Mouse (Mus musculus) midbrain, embryonic 16.5 days (tissue): ENCODE results near the gene Hyal1. TPM values are rescaled to one million over a fixed set of nuclear protein-coding genes. Genes with fewer than 3 reads are reported as not detected.

ENCODE experiments used
- ATAC-seq: fragments of 200-750 bp; cut with Nextera tagmentation; 2 replicates; pipeline ENCODE4 v1.8.0; 2017; ENCODE audit warnings: moderate TSS enrichment
- H3K27ac ChIP-seq: fragments of 300-500 bp; sonication (generic); 2 replicates; pipeline ENCODE4 v1.5.1; 2014; ENCODE audit warnings: mild to moderate bottlenecking, low read length, mixed read lengths
- H3K27me3 ChIP-seq: fragments of 300-500 bp; sonication (generic); 2 replicates; pipeline ENCODE4 v1.6.1; 2014; ENCODE audit warnings: low read depth, low read length, mixed read lengths; ENCODE audit not compliant: control insufficient read depth, insufficient read depth
- H3K36me3 ChIP-seq: fragments of 300-500 bp; sonication (generic); 2 replicates; pipeline ENCODE4 v1.6.1; 2014; ENCODE audit warnings: mild to moderate bottlenecking, low read length, moderate library complexity, mixed read lengths; ENCODE audit not compliant: control insufficient read depth, insufficient read depth
- H3K4me1 ChIP-seq: fragments of 300-500 bp; sonication (generic); 2 replicates; pipeline ENCODE4 v1.6.1; 2014; ENCODE audit warnings: mild to moderate bottlenecking, low read length, mixed read lengths; ENCODE audit not compliant: control insufficient read depth, insufficient read depth
- H3K4me2 ChIP-seq: fragments of 300-500 bp; sonication (generic); 2 replicates; pipeline ENCODE4 v1.6.1; 2014; ENCODE audit warnings: mild to moderate bottlenecking, low read length, mixed read lengths
- H3K4me3 ChIP-seq: fragments of 300-500 bp; sonication (generic); 2 replicates; pipeline ENCODE4 v1.5.1; 2014; ENCODE audit warnings: low read depth, mild to moderate bottlenecking, low read length, moderate library complexity, mixed read lengths
- H3K9ac ChIP-seq: fragments of 300-500 bp; sonication (generic); 2 replicates; pipeline ENCODE4 v1.6.1; 2014; ENCODE audit warnings: low read depth, low read length, mixed read lengths
- H3K9me3 ChIP-seq: fragments of 300-500 bp; sonication (generic); replicated peaks from 2 replicates; pipeline ENCODE4 v1.6.1; 2014; ENCODE audit warnings: mild to moderate bottlenecking, low read length, mixed read lengths; ENCODE audit not compliant: control insufficient read depth, poor library complexity, severe bottlenecking
- WGBS: fragments of 180-500 bp; shearing (Covaris S2); extraction: QIAGEN DNeasy Blood & Tissue Kit; methylation state at CpG from one replicate; pipeline ENCODE4 v1.1.7; 2014; 5-methylcytosine and 5-hydroxymethylcytosine counted together
- polyA plus RNA-seq: library from polyadenylated mRNA; unstranded; fragments of >200 nt; fragmentation: Nextera tagmentation; extraction: Ambion mirVana; gene quantifications from 2 replicates; pipeline ENCODE4 v1.2.1, GENCODE M21; 2015

Gene Hyal1
- polyA plus RNA-seq, 1 experiment from 2014 or later, result 7.2 TPM

GRCm38 (mm10) chr9:107575579-107576356 lies 959 bp upstream of the Hyal1 start:
- peaks cover 14% of the 10 kb centered on the region; the same call in 1 of the 2 replicates for H3K36me3 ChIP-seq
- WGBS, result 92% methylated on average over 14 of the region's 14 CpGs
- H3K27ac ChIP-seq, result no peak overlapping the region
- H3K4me1 ChIP-seq, result peaks cover 18% of the 10 kb centered on the region
- H3K4me2 ChIP-seq, result no peak overlapping the region
- ATAC-seq, result no peak
- no peaks in the 10 kb centered on the region for H3K9me3 ChIP-seq
- H3K4me3 ChIP-seq, result no peak overlapping the region
- no peaks in the 10 kb centered on the region for H3K27me3 ChIP-seq
- no peak overlapping the region for H3K9ac ChIP-seq

- ATAC-seq, result no peak
Measured at GRCm38 (mm10) chr9:107577871-107578270, 1.1 kb downstream of the Hyal1 start.

GRCm38 (mm10) chr9:107578587-107578986 lies 1.9 kb downstream of the Hyal1 start, which contains the start of gene Naa80:
Gene Naa80, plus strand, starts transcription at chr9:107578887.
- Histone ChIP-seq H3K4me2 (no peak within 1 kb of the TSS), H3K27ac (no peak within 1 kb of the TSS), H3K9ac (no peak within 1 kb of the TSS), H3K36me3 (peaks cover 8% of the 10 kb centered on the region; the same call in 1 of the 2 replicates), H3K9me3 (no peaks in the 10 kb centered on the region), H3K4me3 (no peak within 1 kb of the TSS), H3K27me3 (no peaks in the 10 kb centered on the region), H3K4me1 (peaks cover 18% of the 10 kb centered on the region)
- WGBS, result 83% methylated on average over 3 of the region's 3 CpGs
- no peak for ATAC-seq

More at GRCm38 (mm10) chr9:107577871-107578270, 1.1 kb downstream of the Hyal1 start:
- Histone ChIP-seq H3K27me3 (no peaks in the 10 kb centered on the region), H3K4me3 (no peak overlapping the region), H3K4me2 (no peak overlapping the region), H3K9ac (no peak overlapping the region), H3K4me1 (peaks cover 18% of the 10 kb centered on the region), H3K36me3 (peaks cover 6% of the 10 kb centered on the region; the same call in 1 of the 2 replicates), H3K27ac (no peak overlapping the region), H3K9me3 (no peaks in the 10 kb centered on the region)
- 94% methylated on average over 10 of the region's 10 CpGs for WGBS

- ATAC-seq, result no peak
- H3K27ac ChIP-seq, result no peak overlapping the region
- H3K9ac ChIP-seq, result no peak overlapping the region
- H3K9me3 ChIP-seq, result no peaks in the 10 kb centered on the region
- H3K27me3 ChIP-seq, result no peaks in the 10 kb centered on the region
- H3K4me1 ChIP-seq, result peaks cover 18% of the 10 kb centered on the region
- no peak overlapping the region for H3K4me2 ChIP-seq
- H3K36me3 ChIP-seq, result 0 out of 2 replicates have a peak, but pooled peaks cover 6% of the 10 kb centered on the region
- H3K4me3 ChIP-seq, result no peak overlapping the region
- WGBS, result 96% methylated on average over 14 of the region's 14 CpGs
Measured at GRCm38 (mm10) chr9:107579023-107579900, 2.5 kb downstream of the Hyal1 start.

GRCm38 (mm10) chr9:107580501-107581317 lies 4.0 kb downstream of the Hyal1 start, which contains the start of gene Hyal3:
Gene Hyal3, plus strand, starts transcription at chr9:107580818.
- Histone ChIP-seq H3K4me3 (peak within 1 kb of the TSS; percentile 47), H3K4me1 (peaks cover 18% of the 10 kb centered on the region), H3K9me3 (no peaks in the 10 kb centered on the region), H3K27me3 (no peaks in the 10 kb centered on the region), H3K9ac (peak within 1 kb of the TSS; percentile 75), H3K4me2 (peak within 1 kb of the TSS; percentile 97), H3K27ac (peak within 1 kb of the TSS; percentile 84), H3K36me3 (0 out of 2 replicates have a peak, but pooled peaks cover 4% of the 10 kb centered on the region)
- under 1% methylated on average over 32 of the region's 32 CpGs for WGBS
- peak; percentile 79 for ATAC-seq

GRCm38 (mm10) chr9:107581584-107581983 lies 4.9 kb downstream of the Hyal1 start:
- Histone ChIP-seq H3K36me3 (0 out of 2 replicates have a peak, but pooled peaks cover 4% of the 10 kb centered on the region), H3K9ac (peak overlapping the region; percentile 75), H3K4me2 (peak overlapping the region; percentile 97), H3K9me3 (no peaks in the 10 kb centered on the region), H3K4me3 (peak overlapping the region; percentile 47), H3K27ac (no peak overlapping the region), H3K27me3 (no peaks in the 10 kb centered on the region), H3K4me1 (peaks cover 18% of the 10 kb centered on the region)
- ATAC-seq, result no peak
- WGBS, result 76% methylated on average over 4 of the region's 4 CpGs

GRCm38 (mm10) chr9:107582509-107583062 lies 5.9 kb downstream of the Hyal1 start:
- ATAC-seq, result no peak
- 89% methylated on average over 7 of the region's 7 CpGs for WGBS
- H3K27ac ChIP-seq, result no peak overlapping the region
- no peak overlapping the region for H3K9ac ChIP-seq
- peaks cover 20% of the 10 kb centered on the region for H3K4me1 ChIP-seq
- H3K36me3 ChIP-seq, result 0 out of 2 replicates have a peak, but pooled peaks cover 4% of the 10 kb centered on the region
- H3K27me3 ChIP-seq, result no peaks in the 10 kb centered on the region
- H3K9me3 ChIP-seq, result no peaks in the 10 kb centered on the region
- H3K4me3 ChIP-seq, result no peak overlapping the region
- no peak overlapping the region for H3K4me2 ChIP-seq

- no peak for ATAC-seq
- WGBS, result 92% methylated on average over 14 of the region's 14 CpGs
- Histone ChIP-seq H3K4me2 (no peak overlapping the region), H3K27ac (no peak overlapping the region), H3K9ac (no peak overlapping the region), H3K4me1 (peaks cover 23% of the 10 kb centered on the region), H3K9me3 (no peaks in the 10 kb centered on the region), H3K36me3 (0 out of 2 replicates have a peak, but pooled peaks cover 4% of the 10 kb centered on the region), H3K27me3 (no peaks in the 10 kb centered on the region), H3K4me3 (no peak overlapping the region)
Measured at GRCm38 (mm10) chr9:107583174-107583573, 6.4 kb downstream of the Hyal1 start.
